Mouse (Mus musculus) adrenal gland, adult (tissue): ENCODE measurements at regions not wholly inside any gene's neighbourhood (a gene's known extent, or its start where the extent isn't known, plus 50 kb on each side); places are given as distances from the start of the nearest gene placed in this dataset.
A peak's percentile ranks its signal among the peaks of the same experiment; 100 is the strongest.

ENCODE experiments used
- DNase-seq, 2 experiments: peaks; one replicate each; pipeline ENCODE4 v3.0.0; 2022 to 2023; ENCODE audit warnings: low spot score in 1 of 2; ENCODE audit not compliant: inconsistent age in 2 of 2

DNA sequence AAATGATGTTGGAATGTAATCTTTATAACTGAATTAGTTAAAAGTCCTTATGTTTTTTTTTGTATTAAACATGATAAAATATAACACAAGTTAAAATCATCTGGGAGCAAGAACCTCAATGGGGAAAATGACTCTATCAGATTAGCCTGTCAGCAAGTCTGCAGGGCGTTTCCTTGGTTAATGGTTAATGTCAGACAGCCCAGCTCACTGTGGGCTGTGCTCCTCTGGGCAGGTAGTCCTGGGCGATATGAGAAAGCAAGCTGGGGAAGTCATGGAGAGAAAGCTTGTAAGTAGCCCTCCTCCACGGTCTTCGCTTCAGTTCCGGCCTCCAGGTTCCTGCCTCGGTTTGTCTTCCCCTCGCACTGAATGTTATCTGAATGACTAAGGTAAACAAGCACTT is 379.0 kb upstream of the Prickle1 start:
- no peak for DNase-seq

GRCm38 (mm10) chr15:93972979-93973378 is 377.3 kb upstream of the Prickle1 start:
- no peak for DNase-seq

GRCm38 (mm10) chr15:93961950-93962349 is 366.3 kb upstream of the Prickle1 start:
- DNase-seq: no peak

DNA sequence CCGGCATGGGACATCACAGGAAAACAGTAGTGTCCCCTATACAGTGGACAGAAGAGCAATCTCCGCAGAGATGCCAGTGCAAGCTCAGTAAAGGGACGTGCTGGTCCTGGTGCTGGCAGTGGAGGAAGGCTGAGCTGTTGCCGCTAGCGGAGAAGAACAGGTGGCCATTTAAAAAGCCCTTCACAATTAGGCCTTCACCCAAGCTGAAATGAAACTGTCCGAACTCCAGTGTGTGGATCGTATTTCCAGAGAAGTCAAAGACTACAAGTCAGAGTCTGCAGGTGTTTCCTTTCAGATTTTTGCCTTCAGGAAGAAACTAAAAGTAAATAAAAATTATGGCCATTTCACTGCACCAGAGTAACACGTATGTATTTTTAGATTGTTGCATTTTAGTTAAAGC is 364.2 kb upstream of the Prickle1 start:
- DNase-seq: no peak

GRCm38 (mm10) chr15:93958086-93958485 is 362.4 kb upstream of the Prickle1 start:
- DNase-seq: no peak

- no peak for DNase-seq
Measured at GRCm38 (mm10) chr15:93956801-93957200, 361.1 kb upstream of the Prickle1 start.

DNA sequence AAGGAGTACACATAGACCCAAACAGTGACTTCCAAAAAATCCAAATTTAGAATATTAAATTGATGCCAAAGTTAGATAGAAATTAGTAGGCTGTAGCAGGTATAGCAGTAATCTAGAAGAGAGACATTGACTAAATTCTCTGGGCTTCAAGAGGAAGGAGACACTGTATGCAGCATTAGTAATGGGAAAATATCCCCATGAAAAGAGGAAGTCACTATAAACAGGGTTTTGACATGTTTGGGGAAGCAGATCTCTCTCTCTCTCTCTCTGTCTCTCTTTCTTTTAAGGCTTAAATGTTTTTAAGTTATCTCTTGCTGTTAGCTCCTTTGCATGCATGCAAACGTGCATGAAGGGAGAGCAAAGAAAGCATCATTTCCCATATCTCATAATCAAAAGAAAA is 357.9 kb upstream of the Prickle1 start:
- DNase-seq: no peak

- DNase-seq: no peak
Measured at GRCm38 (mm10) chr15:93950441-93950840, 354.8 kb upstream of the Prickle1 start.

DNA sequence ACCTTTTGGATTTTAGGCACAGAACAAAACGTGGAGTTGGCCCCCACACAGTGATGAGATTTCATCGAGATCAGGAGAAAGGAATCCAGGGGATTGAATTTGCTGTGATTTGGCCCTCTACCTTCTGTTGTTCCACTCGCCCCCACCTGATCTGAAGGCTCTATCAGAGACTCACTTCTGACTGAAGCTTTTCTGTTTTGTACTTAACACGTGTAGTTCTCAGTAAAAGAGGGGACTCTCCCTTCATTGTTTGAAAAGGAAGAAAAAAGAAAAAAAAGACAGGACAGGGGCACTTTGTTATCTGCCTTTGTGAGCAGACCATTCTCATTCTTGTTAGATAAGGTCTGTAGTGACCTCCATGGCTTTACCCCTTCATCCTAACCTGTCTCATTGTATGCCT is 353.2 kb upstream of the Prickle1 start:
- no peak for DNase-seq

- DNase-seq: no peak
Measured at GRCm38 (mm10) chr15:93943545-93943944, 347.9 kb upstream of the Prickle1 start.

DNA sequence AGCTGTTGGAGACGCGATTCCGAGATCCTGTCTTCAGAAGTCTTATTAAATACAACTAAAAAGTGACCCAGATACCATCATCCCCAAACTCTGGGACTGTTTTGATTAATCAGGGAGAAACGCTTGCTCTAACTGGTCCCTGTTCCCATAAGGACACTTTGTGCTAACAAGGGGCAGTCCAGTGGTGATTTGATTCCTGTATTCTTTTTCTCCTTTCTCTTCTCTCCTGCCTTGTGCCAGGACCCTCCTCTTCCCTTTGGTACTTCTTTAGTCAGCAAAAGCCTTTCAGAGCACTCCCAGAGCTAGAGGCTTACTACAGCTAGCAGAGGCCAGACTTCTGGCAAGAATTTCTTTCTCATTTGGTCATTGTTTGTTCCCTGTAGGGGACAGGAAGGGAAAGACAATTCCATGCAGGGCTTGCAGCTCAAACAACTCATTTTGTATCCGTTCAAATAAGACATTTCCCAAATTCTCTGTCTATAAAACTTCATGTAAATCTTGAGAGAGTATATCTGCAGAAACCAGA is 337.3 kb upstream of the Prickle1 start:
- DNase-seq: no peak

GRCm38 (mm10) chr15:93926842-93927241 is 331.2 kb upstream of the Prickle1 start:
- no peak for DNase-seq

- no peak for DNase-seq
Measured at GRCm38 (mm10) chr15:93926262-93926661, 330.6 kb upstream of the Prickle1 start.

DNA sequence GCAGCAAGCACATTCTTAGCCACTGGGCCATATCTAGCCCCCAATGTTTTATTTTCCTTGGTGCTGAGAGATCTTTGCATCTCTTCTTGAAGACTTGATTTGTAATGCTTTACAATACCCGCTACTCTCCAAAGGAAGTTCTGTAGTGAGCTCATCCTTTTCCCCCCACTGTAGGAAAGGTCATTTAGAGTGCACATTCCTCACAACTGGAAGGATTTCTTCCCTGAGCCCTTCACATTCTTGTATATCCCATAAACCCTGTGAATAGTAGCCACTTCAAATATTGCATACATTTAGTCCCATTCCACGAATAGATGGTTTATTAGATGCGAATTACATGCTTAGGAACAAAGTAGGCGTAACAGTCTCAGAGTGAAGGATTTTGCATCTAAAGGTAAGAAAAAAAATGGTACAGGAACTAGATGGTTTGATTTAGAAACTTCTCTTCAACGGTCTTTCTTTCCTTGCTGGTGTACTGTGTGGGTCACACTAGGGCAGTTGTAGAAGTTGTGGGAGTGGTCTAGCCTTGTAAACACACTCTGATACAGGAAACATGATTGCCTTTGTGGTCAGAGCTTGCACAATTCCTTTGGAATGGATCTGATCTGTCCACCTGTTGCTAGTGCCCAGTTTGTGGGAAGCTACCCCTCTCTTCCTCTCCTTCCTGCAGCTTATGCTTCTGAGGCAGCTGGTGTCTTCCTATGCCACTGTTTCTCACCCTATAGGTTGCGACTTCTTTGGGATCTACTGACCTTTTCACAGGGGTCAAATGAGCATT is 326.0 kb upstream of the Prickle1 start:
- DNase-seq: no peak

- DNase-seq: no peak
Measured at GRCm38 (mm10) chr15:93920996-93921395, 325.3 kb upstream of the Prickle1 start.

GRCm38 (mm10) chr15:93919577-93919976 is 323.9 kb upstream of the Prickle1 start:
- DNase-seq: no peak

DNA sequence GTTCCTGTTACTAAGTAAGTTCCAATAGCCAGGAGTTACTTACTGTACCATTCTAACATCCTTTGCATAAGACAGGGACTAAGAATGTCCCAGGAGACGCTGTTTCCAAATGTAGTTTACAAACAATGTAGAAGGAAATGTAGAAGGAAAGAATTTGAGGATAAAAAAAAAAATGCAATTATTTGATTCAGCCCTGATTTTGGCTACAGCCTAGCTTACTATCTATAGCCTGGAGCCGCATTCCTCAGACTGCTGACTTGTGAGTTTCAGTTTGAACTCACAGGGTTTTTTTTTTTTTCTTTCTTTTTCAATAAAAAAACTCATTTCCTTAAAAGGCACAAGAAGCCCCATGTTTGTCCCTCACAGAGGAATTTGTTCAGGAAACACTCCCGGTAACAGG is 321.2 kb upstream of the Prickle1 start:
- DNase-seq: peak in 1 of 2 experiments; percentile 29

GRCm38 (mm10) chr15:93913462-93913861 is 317.8 kb upstream of the Prickle1 start:
- no peak for DNase-seq

DNA sequence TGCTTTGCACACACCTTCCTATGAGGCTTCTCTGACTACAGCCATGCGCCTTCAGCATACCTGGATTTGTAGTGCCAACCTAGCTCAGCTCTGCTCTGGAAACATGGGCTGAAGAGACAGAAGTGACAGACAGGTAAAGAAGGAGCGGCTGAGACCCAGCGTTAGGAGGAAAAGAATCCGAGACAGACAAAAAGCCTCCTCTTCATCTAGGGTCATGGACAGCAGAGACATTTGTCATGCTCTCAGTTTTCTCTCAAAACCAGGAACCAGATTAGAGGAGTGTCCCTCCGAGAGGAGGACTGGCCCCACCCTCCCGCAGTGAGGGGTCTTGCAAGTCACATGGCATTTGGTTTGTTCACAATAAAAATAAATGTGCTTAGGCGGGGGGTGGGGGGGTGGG is 317.4 kb upstream of the Prickle1 start:
- DNase-seq: no peak

DNA sequence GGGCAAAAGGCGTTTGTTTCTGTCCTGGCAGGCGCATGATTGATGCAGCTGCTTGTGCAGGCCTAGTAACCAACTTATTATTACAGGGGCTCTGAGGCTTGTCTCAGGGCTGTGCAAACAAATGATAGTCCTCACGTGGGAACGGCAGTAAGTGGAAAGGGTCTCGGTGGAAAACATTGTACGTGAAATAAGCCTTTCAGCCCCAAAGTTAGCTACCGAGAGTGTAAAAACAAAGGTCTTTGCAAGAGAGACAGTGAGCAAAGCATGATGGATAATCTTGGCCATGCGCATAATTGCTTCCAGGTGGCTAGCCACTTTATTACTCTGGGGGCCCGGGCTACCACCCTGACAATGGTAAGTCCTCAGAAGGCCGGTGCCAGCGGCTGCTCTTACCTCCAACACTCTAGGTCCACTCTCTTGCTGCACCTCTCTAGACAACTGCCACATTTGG is 315.3 kb upstream of the Prickle1 start:
- no peak for DNase-seq

- DNase-seq: no peak
Measured at GRCm38 (mm10) chr15:93910158-93910557, 314.5 kb upstream of the Prickle1 start.

DNA sequence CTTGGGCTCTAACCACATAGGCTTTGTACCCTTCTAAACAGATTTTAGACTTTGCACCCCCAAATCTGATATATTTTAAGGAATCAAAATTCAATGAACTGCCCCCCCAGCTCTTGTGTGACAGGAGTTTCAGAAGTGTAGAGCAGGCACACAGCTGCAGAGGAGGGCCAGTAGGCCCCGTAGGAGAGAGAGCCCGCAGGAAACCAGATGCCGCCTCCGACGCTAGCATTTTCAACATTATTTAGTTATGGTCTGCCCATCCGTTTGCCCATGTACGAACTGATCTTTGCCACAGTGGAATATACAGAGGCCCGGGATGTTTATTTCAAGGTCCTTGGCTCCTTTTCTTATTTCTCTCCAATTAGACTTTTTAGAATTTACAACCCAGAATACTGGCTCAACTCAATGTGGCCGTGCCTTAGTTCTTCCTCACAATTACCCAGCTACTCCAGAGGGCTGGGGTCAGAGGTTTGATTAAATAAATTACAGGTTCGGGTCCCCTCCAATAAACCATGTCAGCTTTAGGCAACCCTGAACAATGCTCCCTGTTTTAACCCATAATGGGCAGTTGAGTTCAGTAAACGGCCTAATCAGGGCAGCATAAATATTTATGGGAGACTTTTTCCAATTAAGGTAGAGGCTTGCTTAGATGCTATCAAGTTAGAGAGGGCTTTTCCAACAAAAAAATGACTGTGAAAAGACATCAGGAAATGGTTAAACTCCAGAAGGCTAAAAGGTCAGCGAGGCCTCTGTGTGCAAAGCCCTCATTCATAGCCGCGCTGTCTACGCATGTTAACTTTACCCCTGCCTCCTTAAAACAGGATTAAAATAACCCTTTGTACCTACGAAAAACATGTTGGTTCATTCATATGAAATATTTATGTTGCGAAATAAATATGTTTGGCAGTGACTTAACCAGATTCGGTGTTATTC is 308.2 kb upstream of the Prickle1 start:
- no peak for DNase-seq
